Mouse (Mus musculus) heart, postnatal 10 days (tissue): ENCODE results near the gene Styx. TPM values are rescaled to one million over a fixed set of nuclear protein-coding genes. Genes with fewer than 3 reads are reported as not detected.

ENCODE experiments used
- DNase-seq, 2 experiments: peaks; one replicate each; pipeline ENCODE4 v3.0.0; 2021
- intact Hi-C: fragments of 180-260 bp; cut with DNase I; formaldehyde crosslinking; loops from one replicate; pipeline ENCODE4 v1.15.1; 2025
- total RNA-seq, 2 experiments: library from RNA; stranded (reverse); gene quantifications; 2 replicates each; pipeline ENCODE4 v1.2.3; 2021

Styx gene
- total RNA-seq, 2 experiments from 2014 or later: 37.3 to 51.1 TPM

DNA sequence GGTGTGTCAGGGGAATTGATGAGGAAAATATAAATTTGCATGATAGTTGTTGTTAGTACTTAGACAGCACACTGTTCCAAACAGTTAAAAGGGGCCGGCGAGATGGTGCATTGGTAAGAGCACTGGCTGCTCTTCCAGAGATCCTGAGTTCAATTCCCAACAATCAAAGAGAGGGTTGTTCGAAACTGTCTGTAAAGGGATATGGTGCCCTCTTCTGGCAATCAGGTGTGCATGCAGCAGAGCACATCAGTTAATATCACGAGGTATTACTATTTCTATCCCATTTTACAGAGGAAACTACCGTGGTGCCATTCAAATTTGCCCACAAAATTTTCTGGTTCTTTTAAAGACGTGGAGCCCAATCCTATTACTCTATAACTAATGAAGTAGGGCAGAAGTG, 83.3 kb downstream of the Styx start:
- DNase-seq: no peak
- intact Hi-C loops: no loop called here

GRCm38 (mm10) chr14:45438250-45438930, 87.5 kb downstream of the Styx start:
- DNase-seq: no peak
- intact Hi-C loops: no loop called here

GRCm38 (mm10) chr14:45438931-45439275, 88.0 kb downstream of the Styx start:
- no peak for DNase-seq
- intact Hi-C loops: no loop called here

DNA sequence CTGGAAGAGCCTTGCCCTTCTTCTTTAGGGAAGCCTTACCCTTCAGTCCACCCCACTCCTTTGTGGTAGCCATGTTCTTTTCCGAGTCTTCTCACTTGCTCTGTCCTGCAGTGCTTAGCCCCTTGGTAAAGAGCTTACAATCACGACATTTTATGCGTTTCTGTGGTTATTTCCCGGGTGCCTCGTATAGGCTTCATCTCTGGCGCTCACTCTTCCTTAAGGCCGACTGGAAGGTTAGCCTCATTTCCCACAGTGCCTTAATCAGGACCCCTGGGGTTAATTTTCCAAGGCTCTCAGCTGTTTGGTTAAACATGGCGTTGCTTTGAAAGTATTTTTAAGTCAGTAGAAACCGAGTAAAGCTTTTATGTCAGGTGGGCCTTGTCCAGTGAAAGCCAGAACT, 88.5 kb downstream of the Styx start:
- DNase-seq: no peak
- intact Hi-C loops: no loop called here

DNA sequence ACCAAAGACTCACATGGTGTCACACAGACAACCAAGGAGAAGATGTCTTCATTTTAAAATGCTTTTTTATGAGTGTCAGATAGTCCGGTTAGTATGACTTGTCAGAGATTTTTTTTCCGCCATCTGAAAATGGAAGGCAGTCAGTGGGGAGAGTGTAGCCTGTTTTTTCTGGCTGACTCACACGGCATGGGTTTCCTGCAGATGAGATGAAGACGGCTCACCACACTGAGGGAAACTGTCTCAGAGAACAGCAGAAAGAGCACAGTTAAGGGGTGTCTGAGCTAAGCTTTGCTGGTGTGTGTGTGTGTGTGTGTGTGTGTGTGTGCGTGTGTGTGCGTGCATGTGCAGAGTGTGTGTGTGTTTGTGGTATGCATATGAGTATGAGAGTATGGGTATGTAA, 90.4 kb downstream of the Styx start:
- intact Hi-C loops: no loop called here

DNA sequence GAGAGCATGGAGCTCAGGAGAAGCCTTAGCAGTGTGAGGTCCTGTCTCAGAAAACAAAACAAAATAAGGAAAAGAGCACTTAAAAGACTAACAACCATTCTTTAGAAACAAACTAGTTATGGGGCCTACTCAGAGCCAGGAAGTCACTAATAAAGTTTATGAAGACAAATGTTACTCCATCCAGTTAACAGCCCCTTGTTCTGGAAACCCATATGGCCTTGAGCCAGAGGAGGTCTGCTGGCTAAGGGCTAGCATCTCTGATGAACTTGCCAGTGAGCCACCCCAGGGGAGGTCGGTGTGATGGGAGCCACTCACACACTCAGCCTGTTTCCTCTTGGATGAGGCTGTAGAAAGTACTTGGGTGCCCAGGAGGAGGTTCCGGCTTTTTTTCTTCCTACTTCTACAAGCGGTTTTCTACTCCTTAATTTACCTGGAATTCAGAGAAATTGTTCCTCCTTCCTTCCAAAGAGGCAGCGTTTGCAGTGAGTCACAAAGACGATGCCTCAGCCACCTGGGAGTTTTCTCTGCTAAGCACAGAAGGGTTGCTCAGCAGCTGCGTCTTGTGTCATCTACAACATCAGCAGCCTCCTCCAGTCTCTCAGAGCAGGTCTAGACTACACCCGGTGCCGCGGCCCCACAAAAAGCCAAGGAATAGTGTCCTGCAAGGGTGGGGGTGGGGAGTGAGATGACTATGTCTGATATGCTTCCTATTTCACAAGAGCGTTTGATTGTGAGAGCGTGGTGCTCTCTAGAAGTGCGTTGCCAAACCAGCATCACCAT, 92.1 kb downstream of the Styx start:
- no peak for DNase-seq
- intact Hi-C loops: no loop called here

More for the DNA sequence above, 90.4 kb downstream of the Styx start:
- no peak for DNase-seq

GRCm38 (mm10) chr14:45444870-45445269, 94.0 kb downstream of the Styx start:
- intact Hi-C loops: no loop called here
- DNase-seq: no peak

DNA sequence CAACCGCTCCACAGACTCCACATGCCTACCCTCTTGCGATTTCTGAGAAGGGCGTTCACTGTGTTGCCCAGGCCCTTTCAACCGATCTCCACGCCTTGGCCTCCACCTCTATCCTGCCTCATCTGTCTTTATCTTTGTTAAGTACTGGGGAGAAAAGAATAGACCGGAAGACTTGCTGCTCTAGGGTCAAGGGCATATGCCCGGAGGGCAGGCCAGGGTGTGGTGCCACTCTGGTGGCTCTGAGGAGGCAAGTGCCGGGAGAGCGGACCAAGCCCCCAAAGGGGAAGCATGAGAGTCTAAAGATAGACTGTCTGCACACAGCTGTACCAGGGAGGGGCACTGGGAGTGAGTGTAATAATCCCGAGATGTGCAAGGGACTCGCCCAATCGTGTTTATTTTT, 94.6 kb downstream of the Styx start:
- peak; percentile 64 to 67 for DNase-seq
- intact Hi-C loops: no loop called here

DNA sequence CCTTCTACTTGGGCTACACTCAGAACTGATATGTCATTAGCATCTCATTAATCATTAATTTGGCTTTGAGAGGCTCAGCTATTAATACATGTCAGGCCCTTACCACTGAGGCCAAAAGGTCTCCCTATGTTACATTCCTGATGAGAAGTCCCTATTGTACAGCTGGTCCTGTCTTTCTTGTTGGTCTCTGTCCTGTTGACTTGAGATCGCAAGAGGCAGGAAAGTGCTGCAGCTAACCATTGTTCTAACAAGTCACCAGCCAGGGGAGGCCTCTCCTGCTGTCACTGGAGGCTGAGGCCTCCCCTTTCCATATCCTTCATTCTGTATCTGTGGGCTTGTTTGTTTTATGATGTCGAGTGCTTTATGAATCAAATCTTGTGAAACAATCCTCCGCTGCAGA, 95.9 kb downstream of the Styx start:
- DNase-seq: no peak
- intact Hi-C loops: no loop called here

DNA sequence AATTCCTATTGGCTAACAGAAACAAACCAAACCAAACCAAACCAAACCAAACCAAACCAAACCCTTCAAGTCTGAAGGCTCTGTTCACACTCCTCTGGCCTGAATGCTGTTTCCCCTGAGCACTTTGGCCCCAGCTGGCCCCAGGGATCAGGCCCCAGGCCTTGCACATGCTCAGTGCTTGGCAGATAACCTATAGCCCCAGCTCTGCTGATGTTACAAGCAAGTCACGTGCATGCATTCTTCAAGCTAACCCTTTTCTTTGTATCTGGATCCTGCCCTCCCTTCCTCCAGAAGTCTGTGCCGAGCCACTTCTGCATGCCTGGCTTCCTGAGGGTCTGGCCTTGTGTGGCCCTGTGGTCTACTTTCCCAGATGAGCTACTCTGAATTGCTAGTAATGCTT, 100.2 kb downstream of the Styx start:
- no peak for DNase-seq
- intact Hi-C loops: no loop called here

- DNase-seq: peak; percentile 51 to 57
- intact Hi-C loops: loop anchor here (2.0 kb wide), 1 partner anchor 77 kb away; no protein-coding TSS in a partner anchor
These were observed 101.3 kb downstream of the Styx start for GRCm38 (mm10) chr14:45452148-45452547.

GRCm38 (mm10) chr14:45452861-45453512, 102.1 kb downstream of the Styx start:
- peak; percentile 72 to 75 for DNase-seq
- intact Hi-C loops: loop anchor here (2.0 kb wide), 1 partner anchor 76 kb away; no protein-coding TSS in a partner anchor

DNA sequence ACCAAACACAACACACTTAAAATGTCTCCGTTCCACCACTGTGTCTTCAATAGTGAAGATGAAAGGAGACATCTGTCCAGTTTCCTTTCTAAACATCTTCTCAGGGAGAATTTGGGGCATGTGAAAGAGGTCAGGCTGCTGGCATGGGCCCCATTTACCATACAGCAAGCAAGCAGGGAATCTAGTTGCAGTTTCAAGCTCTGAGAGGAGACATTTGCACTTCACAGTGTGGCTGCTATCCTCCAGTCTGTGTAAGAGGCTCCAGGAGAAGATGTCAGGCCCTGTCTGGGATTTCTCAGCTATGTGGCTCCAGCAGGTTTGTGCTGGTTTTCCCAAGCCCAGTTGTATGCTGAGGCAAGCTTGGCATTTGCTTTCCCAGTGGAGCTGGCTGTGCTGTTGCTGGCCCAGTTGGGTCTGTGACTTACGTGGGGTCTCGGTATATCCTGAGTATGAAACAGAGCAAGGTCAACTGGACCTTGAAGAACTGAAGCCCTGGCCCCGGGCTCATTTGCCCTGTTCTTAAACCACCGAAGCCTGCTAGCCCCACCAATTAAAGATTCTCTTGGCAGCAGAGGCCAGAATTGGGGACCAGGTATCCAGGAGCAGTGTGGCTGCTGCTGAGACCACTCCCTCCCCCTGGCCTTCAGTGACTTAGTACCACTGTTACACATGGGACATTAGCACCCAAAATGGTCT, 102.8 kb downstream of the Styx start:
- intact Hi-C loops: loop anchor here (2.0 kb wide), 1 partner anchor 75 kb away; no protein-coding TSS in a partner anchor
- DNase-seq: peak; percentile 43 to 45

- DNase-seq: peak; percentile 43 to 58
These were observed 105.0 kb downstream of the Styx start for GRCm38 (mm10) chr14:45455651-45456501.

GRCm38 (mm10) chr14:45456502-45456846, 105.6 kb downstream of the Styx start:
- intact Hi-C loops: no loop called here
- DNase-seq: peak; percentile 66 to 68

More at GRCm38 (mm10) chr14:45455651-45456501, 105.0 kb downstream of the Styx start:
- intact Hi-C loops: no loop called here

DNA sequence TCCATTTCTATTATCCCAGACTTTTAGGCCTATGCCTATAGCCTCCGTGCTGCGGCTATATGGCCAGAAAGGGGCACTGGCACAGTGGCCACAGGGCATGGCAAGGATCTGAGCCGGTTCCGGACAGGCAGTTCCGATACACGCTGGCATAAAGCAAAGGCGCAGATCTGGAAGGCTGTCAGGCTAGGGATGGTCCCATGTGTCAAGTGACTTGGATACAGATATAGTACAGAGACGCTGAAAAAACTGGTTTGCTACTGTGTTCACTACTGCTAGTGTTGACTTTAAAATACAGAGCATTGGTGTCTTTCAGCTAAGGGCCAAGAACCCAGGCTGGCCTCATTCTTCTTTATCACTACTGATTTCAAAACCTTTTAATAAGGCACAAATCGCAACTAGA, 106.1 kb downstream of the Styx start:
- DNase-seq: peak; percentile 61 to 77
- intact Hi-C loops: no loop called here

GRCm38 (mm10) chr14:45459877-45460276, 109.0 kb downstream of the Styx start:
- no peak for DNase-seq
- intact Hi-C loops: loop anchor here (5.0 kb wide), 1 partner anchor 47 kb away; no protein-coding TSS in a partner anchor

- DNase-seq: no peak
- intact Hi-C loops: loop anchor here (5.0 kb wide), 1 partner anchor 47 kb away; no protein-coding TSS in a partner anchor
These were observed 109.6 kb downstream of the Styx start for GRCm38 (mm10) chr14:45460491-45460890.

GRCm38 (mm10) chr14:45461945-45462344, 111.1 kb downstream of the Styx start:
- DNase-seq: no peak
- intact Hi-C loops: loop anchor here (5.0 kb wide), 1 partner anchor 45 kb away; no protein-coding TSS in a partner anchor

DNA sequence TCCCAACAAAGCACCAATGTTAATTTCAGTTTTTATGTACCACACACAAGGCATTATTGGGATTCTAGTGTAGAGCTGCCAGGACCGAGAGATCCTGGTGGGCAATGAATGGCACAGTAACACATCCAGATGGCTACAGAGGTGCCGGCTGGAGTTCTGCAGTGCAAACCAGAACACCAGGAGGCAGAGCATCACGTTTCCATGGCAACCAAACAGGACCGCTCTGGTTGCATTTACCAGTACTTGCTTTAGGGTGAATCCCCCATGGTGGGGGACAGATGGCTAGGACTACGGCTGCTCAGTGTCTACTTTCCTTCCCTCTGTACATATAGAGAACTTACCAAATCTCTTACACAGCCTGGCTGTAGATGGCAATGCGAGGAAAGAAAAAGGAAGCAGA, 111.5 kb downstream of the Styx start:
- intact Hi-C loops: loop anchor here (5.0 kb wide), 1 partner anchor 45 kb away; no protein-coding TSS in a partner anchor
- no peak for DNase-seq
